Mouse (Mus musculus) G1E (cell line): ENCODE results near the gene Mvp.

Source experiments
- CTCF ChIP-seq: IDR thresholded peaks from 2 replicates; pipeline ENCODE4 v1.5.1; 2012; ENCODE audit warnings: low read depth, low read length, inconsistent platforms, mixed read lengths
- GATA1 ChIP-seq: IDR thresholded peaks from 2 replicates; pipeline ENCODE4 v1.6.1; 2012; ENCODE audit warnings: borderline replicate concordance, low read length, inconsistent platforms, mixed read lengths
- GATA2 ChIP-seq: IDR thresholded peaks from 2 replicates; pipeline ENCODE4 v1.6.1; 2012; ENCODE audit warnings: low read depth, low read length, inconsistent platforms, borderline replicate concordance
- POLR2AphosphoS5 ChIP-seq: IDR thresholded peaks from 2 replicates; pipeline ENCODE4 v1.6.1; 2012; ENCODE audit warnings: low read depth, low read length, inconsistent platforms; ENCODE audit not compliant: insufficient replicate concordance
- TAL1 ChIP-seq: conservative IDR thresholded peaks from 2 replicates; pipeline ENCODE4 v1.6.1; 2012; ENCODE audit warnings: low read depth, low read length, inconsistent platforms, mixed read lengths

GRCm38 (mm10) chr7:127031244-127031643 lies 16.8 kb upstream of the Mvp start:
- no peak for TF ChIP-seq CTCF
- no peak for TF ChIP-seq GATA1
- TF ChIP-seq GATA2: no peak
- TF ChIP-seq TAL1: no peak
- TF ChIP-seq POLR2AphosphoS5: no peak
